Mouse (Mus musculus) frontal cortex, postnatal 36 days (tissue): ENCODE results near the gene Pla2g4e.

ENCODE experiments used
- DNase-seq, 2 experiments: peaks; one replicate each; pipeline ENCODE4 v3.0.0; 2022; ENCODE audit warnings: low spot score in 2 of 2

Pla2g4e gene

GRCm38 (mm10) chr2:120124096-120124495 lies 121.0 kb downstream of the Pla2g4e start:
- peak in 1 of 2 experiments; percentile 19 for DNase-seq

- DNase-seq = no peak
Observed at GRCm38 (mm10) chr2:120122983-120123382, 122.2 kb downstream of the Pla2g4e start.

- no peak for DNase-seq
Observed at GRCm38 (mm10) chr2:120117346-120117745, 127.8 kb downstream of the Pla2g4e start.
